Mouse (Mus musculus) neutrophil, adult 5-6 weeks (primary cell): ENCODE measurements around the gene Trappc3. TPM values are rescaled to one million over a fixed set of nuclear protein-coding genes. Genes with fewer than 3 reads are reported as not detected.

Experiments used
- ATAC-seq: fragments of 151-379, 151-347 bp; 2 replicates; pipeline ENCODE4 v1.8.0; 2017; ENCODE audit warnings: mild to moderate bottlenecking, moderate TSS enrichment; ENCODE audit not compliant: insufficient number of reproducible peaks, poor library complexity, low FRiP score, severe bottlenecking; ENCODE audit errors: extremely low read depth
- total RNA-seq: library from RNA; stranded (forward); fragments of 200-1000 nt; gene quantifications from 2 replicates; pipeline ENCODE4 v1.2.3, GENCODE M21; 2017

Gene Trappc3
- total RNA-seq, 1 experiment from 2014 or later = 33.1 TPM

DNA sequence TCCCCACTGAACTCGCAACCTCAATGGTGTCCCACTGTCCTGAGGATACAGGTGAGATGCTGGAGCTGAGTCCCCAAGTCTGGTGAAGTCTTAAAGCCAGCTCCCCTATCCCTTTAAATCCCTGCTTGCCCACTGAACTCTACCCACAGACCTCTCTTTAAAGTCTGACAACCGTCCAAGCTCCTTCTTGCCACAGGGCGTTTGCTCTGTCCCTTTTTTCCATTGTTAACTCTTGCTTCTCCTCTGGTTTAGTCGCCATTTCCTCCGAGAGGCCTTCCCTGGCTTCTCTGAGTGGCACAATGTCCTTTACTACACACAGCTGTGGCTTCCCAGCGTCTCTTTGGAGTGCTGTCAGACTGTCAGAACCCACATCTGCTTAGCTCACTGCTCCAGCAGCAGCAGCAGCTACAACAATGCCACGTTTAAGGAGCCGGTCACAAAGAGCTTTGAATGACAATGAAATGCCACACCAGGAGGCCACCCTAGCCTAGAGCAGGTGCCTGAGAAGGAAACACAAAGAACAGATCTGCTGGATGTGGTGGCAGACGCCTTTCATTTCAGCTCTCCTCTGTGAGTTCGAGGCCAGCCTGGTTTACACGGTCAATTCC is 13.8 kb upstream of the Trappc3 start:
- no peak for ATAC-seq

DNA sequence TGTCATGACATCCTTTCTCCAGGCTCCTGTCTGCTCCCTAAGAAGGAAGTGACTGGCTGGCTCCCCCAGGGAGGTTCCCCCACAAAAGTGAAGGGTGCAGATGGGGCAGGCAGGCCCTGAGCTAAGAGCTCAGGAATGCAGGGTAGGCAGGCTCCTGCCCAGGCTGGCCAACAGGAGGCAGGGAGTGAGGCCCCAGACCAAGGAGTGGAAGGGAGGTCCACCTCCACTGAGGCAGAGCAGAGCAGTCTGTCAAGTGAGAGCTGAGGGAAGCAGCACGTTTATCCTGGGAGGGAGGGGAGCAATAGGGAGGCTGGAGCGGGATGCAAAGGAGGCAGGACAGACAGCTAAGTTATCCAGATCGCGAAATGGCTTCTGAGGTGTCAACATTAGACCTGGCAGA is 11.5 kb upstream of the Trappc3 start:
- no peak for ATAC-seq

DNA sequence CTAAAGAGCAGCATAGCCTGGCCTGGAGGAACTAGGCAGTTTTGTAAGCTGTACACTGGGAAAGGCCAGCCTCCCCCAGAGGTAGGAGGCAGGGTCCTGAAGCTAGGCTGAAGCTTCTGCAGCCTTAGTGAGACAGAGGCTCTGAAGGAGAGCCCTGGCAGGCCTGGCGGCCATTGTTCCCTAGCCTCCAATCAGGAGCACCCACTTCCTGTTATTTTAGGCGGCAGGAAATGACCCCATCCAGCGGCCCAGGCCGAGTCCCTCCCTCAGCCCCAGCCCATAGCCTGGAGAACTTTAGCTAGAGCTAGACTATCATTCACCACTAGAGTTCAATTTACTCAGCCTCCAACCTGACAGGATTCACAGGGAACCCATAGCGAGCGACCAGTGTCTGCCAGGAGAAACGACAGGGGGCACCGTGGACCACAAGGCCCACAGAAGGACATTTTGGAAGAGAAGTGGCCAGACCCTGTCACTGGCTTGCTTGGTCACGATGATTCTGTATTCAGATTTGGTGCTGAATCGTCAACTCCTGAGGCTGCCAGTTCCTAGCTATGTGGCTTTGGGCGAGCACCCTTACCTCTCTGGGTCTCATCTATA is 10.4 kb upstream of the Trappc3 start:
- ATAC-seq = no peak

DNA sequence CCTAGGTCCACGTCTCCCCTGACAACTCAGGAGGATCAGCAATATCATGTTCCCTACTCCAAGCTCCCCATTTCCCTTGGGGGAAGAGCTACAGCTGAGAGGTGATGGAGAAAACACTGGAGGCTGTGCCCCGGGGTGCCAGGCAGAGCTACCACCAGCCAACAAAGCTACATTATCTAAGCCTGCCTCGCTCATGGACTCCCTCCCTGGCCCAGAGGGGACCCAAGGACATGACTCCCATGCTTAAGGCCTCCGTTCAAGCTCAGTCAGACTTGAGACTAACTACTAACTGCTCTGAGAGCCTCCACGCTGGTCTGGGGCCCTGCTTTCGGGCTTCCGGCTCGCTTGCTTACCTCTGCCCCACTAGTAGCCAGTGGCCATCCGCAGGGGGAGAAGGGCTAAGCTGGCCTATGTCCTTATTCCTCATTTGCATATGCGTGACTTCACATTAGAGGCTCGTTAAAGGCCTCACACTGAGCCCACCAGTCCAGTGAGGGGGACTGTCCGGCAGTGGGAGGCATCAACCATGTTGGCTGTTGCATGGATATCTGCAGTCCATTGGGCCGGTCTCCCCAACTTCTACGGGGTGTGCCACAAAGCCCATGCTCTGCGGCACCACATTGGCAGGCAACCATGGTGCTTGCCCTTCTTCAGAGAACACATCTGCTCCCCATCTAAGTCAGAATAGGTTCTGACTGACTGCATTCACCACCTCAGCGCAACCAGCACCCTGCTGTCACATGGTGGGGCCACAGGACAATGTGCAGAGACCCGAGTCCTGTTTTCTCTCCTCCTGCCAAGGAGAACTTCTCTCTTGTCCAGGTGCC is 9.5 kb upstream of the Trappc3 start:
- no peak for ATAC-seq

DNA sequence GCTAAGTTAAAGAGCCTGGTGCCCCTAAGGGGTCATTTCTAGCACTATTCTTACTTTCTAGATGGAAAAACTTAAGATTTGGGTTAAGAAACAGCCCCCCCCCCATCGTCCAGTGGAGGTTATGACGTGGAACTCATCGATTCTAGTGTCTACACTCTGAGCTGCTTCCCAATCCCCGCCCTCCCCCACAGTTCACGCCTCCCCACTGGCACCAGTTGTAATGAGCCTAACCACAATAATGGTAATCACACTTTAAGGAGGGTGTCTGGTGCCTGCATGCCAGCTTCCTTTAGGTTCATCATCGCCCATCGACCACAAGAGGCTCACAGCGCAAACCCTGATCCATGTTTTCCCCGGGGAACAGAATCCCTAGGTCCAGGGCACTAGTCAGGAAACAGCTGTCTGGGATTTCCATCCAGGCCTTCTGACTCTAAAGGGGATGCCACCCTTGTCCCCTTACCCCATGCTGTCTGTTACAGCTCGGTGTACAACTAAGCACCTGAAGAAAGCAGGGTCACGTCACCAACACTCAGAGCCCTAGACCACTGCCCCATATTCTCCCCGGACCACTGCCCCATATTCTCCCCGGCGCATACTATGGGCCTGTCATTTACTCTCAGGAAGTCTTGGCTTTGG is 8.4 kb upstream of the Trappc3 start:
- no peak for ATAC-seq

DNA sequence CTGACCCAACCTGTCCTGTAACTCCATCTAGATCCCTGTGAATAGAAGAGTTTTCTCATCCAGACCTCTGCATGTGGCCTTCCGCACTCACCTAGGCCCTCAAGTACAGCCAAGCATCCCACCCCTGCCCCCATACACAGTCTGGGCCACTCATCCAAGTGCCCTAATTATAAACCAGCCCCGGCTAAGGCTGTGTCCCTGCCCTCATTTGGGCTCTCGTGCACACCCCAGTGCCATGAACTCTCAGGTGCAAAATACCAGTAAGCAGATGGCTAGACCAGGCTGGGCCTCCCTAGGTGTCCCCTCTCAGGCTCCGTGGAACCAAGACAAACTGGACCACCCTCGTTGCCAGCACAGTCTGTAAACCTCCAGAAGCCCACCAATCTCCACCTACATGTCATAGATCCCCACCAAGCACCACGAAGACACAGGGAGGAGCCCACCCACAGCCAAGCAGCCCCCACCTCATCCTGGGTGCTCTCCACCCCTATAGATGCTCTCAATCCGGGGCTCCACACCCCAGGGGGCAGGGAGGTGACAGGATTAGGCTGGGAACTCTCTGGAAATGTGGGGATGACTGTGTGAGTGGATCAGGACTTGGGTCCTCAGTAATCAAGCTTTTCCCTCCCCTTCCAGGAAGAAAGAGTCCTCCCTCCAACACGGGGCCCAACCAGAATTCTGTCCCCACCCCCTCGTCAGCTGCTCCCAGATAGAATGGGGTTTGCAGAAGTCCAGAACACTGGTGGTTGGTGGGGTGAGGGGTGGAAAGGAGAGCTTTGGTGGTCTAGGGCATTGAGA is 7.6 kb upstream of the Trappc3 start:
- ATAC-seq = no peak

DNA sequence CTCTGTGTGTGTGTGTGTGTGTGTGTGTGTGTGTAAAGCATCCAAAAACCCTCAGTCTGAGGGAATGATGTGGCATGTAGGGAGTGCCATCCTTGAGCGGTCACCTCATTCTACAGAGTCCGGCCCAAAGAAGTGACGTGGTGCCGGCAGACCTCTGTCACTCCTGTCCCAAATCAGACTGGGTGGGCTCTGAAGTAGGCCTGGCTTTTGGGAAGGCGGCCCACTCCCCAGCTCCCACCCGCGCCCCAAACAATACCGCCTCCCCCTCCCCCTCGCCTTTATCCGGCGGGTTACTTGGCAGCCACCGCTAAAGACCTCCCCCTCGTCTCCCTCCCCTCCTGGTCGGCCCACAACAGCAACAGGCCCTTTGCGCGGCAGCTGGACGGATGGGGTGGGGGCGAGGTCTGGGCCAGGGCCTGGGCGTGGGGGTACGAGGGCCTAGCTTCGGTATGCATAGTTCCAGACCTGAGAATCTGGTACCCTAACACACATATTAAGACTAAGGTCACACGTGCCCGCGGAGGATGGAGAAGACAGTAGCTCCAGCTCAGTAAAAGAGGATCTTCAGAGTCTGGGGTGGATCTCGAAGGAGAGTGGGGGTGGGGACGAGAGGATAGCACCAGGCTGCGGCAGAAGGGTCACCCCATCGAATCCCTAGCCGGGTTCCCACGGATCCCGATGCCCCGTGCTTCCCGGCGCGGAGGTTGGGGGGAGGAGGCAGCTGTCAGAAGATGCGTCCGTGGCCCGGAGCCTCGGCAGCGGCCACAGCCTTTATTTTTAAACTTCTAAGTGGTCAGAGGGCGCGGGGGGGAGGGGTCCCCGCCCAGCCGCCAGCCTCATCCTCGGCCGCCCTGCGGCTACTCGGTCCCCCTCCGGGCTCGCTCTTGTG is 6.8 kb upstream of the Trappc3 start:
- ATAC-seq = no peak

DNA sequence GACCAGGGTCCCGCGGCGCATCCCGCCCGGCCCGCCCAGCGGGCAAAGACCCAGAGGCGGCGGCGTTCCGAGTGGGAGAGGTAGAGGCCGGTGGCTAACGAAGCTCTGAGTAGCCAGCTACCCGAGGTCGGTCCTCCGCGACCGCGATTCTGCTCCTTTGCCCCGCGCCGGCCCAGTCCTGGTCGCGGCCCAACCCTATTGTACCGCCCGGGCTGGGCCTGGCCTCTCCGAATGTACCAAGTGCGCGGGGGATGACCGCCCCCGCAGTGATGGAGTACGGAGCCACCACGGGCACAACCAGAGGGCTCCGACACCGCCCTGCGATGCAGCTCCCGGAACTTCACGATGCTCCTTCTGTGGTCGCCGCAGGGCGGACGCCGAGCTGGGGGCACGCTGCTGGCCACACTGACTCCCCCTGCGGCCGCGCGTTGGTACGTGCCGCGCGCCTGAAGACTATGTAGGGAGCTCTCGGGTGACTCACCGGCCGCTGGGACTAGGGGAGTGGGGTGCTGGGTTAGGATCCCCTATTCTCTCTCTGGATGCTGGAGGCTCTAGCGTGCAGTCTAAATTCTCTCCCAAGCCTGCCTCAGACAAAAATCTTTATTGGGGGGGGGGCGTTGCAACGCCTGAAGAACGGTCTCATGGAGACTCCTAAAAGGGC is 5.9 kb upstream of the Trappc3 start, which contains the start of gene Map7d1:
TSS of gene Map7d1 (minus strand) at position 213 of the 661 bp plus-strand sequence.
- peak; percentile 55 for ATAC-seq

DNA sequence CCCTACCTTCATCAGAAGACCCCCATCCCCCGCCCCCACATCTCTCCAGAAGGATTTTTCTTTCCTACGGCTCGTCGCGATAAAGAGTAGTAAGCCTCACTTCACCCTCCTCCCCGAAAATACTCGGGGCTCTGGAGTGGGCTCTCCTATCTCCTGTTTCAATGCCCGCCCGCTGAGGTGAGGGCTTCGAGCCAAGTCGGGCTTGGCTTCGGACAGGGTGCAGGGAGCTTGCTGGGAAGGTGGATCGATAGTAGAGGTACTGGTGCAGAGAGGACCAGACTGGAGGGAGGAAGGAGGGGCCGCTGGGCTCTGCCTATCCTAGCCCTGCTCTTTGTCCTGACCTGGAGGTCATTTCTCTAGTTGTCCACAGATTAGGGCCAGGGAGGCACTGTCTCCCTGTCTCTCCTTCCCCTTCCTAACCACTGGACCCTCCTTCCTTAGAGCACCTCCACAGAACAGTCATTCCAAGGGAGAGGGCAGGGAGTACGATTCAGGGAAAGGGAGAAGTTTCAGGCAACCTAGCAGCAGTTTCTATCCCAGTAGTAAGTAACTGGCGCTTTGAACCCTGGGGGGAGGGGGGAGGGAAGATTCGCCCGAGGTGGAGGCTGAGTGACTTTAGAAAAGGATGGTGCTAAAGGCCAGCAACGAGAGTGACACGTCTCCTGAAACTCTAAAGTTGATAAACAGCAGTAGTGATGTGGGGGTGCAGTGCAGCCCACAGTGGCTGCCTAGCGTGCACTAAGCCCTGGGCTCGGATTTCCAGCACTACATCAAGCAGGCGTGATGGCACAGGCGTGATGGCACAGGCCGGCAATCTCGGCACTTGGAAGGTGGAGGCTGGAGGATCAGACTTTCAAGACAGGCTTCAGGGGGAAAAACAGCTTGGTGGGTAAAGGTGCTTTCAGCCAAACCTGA is 4.9 kb upstream of the Trappc3 start:
- ATAC-seq = no peak

DNA sequence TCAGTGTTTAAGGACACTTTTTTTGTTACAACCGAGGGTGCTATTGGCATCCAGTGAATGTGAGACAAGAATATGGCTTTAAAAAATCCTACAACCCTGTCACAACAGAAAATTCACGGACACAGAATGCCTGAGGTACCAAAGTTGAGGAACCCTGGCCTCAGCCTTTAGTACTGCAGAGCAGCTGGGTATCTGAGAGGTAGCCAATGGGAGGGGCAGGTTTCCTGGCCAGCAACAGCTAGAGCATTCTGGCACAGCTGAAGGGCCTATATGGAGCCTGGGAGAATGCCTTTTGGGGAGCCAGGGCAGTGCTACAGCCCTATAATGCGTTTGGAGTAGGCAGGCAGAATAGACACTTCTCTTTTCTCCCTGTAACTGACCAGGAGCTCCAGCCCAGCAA is 3.1 kb upstream of the Trappc3 start:
- no peak for ATAC-seq

DNA sequence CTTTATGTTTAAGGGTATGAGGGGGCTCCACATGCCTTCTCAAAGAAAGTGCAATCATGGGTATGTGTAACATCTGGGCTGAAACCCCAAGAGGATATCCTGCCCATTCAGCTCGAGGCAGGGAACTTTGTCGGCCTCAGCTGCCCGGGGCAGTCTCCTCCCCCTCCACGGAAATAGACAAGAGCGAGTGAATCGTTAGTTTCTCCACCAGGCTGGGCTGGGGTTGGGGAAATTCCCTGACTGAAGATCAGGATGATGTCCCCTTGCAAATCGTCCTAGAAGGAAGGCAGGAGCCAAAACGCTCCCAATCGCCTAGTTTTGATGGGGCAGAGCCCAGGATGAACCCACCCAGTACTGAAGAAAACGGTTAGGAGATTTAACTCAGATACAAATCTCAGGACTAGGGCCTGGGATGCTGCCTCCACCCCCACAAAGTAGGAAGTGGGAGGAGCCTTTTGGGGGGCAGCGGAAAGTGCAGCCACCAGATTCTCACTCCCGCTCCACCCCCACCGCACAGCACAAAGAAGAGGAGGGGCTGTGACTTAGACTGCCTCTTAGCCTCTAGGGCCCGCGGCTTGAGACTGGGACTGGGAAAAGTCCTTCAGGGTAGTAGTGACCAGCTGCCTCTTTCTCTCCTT is 2.5 kb upstream of the Trappc3 start:
- peak; percentile 16 for ATAC-seq

DNA sequence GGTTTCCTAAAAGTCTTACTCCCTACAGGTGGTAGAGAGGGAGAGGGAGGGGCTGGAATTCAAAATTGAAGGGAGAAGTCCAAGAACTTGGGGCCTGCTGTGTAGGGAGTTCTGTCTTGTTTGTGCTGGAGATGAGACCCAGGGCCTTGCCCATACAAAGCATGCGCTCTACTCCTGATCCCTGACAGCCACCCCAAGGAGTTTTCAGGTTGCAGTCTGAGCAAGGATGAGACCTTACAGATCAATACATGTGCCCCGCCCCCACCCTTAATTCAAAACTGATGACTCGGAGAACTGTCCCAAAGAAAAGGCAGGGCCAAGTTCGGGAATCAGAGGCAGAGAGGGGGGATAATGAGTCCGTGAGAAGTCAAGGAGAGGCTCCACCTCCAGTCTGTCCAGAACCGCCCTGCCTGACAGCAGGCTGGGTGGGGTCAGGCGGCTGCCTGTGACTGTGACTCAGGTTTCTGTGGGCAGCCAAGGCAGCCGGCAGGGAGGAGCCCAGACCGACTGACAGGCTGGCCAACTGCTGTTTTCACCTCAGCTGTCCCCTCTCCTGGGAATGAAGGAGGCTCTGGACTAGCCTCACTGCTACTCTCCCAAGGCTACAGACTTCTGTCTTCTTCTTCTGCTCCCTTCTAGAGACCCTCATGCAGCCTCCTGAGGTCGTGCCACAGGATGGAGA is 1.5 kb upstream of the Trappc3 start:
- peak; percentile 21; the same call in 1 of the 2 replicates for ATAC-seq

DNA sequence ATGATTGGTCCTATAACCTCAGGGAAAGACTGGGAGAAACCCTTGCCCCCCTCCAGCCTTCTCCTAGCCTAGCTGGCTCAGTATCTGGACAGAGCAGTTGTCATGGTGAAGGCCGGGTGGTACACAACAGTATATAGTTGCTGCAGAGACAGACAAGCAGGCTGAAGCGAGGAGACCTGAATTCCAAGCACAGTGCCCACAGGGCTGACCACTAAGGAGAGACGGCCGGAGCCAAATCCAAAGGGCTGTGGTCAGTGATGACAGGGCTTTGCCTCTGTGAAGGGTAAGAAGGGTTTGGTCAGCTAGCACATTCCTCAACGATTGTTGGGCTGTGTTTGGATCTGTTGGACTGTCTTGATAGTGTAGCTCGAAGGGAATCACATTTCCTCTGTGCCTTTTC is 859 bp upstream of the Trappc3 start:
- no peak for ATAC-seq

DNA sequence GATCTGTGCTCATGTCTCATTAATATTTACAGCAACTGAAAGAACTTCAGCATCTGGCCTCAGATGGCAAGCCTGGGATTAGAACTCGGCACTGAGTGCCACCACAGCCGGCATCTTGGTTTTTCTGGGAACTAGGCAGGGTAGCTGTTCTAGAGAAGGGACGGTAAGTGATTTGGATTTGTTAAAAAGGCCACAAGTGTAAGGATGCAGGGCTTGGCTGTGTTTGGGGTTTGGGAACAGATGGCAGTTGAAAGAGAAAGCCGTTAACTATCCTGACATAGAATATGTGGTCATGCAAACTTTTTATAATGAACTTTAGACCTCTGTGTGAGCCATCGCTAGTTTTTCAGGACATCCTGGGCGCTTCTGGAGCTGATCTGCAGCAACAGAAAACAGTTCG is 450 bp upstream of the Trappc3 start:
- ATAC-seq = no peak

DNA sequence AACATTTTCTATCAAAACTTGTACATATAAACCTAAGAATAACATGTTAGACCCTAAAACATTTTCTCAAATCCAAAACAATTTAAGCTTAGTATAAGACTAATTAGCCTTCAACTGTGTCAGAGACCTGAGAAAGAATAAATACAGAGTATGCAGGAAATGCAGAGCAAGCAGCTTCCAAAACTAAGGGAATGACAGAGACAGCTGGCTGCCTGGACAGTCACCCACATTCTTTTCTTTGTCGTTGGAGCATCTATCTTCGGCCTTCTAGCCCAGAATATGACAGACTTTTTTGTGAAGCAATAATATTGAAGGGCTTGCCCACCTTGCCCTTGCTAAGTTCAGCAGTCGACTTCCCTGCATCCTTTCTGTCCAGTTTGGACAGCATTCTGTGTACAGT is 7.2 kb downstream of the Trappc3 start:
- no peak for ATAC-seq

DNA sequence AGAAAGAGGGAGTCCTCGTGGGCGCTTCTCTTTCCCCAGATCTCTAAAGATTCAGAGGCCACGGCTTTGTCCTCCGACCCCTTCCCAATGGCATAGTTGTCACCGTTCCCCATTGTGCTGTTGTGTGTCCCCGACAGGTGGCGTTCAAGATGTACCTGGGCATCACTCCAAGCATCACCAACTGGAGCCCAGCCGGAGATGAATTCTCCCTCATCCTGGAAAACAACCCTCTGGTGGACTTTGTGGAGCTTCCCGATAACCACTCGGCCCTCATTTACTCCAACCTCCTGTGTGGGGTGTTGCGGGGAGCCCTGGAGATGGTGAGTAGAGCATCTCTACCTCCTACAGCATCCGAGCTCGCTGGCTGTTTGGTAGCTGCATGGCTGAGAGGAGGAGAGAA is 11.6 kb downstream of the Trappc3 start:
- no peak for ATAC-seq
